Mouse (Mus musculus): Measurements from ENCODE around the gene Morn1.

Morn1 gene

DNA sequence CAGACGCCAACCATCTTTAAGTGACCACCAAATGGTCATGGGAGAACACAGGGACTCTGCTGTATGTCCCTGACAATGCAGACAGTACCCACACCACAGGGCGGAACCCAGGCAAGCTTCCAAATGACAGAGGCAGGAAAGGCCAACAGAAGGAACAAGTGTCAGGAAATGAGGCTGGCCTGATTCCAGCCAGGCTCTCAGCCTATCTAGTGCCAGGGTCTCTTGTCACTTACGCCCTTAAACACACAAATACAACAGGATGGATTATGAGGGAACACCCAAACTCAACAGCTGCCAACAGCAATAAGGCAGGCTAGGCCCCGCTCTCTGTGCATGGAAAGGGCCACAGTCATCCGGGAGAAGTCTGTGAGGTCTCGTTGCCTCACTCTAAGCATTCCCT is 78.2 kb downstream of the Morn1 start:
- peak; percentile 74 to 85 for DNase-seq

DNA sequence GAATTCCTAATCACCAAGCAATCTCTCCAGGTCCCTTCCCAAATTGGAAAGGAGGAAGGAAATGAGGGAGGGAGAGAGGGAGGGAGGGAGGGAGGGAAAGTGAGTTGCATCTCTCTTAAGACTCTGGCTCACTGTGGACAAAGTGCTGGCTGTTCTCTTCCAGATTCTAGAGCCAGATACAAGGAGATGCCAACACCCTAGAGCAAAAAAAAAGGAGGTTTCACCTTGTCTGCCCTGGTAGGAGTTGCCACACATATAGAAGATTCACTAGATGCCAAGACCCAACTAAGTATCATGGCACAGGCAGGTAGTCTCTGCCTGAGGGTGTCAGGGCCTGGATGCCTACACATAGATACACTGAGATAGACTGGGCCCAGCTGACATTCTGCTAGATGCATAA is 79.5 kb downstream of the Morn1 start:
- DNase-seq = no peak

DNA sequence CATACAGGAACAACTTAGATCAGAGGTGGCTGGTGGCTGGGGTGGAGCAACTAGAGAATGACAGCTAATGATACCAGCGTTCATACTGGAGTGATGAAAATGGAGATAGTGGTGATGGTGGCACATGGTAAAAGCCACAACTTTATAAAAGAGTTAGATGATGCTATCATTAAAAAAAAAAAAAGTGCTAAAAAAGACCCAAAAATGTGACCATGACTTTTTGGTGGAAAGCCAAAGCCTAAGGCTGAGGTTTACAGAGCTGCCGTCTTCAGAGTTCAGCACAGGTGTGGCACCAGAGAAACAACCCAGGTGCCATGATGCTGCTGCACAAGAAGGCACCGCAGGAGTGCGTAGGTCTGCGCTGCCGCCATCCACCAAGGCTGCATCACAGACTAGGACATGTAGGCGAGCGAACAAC is 82.5 kb downstream of the Morn1 start:
- DNase-seq = no peak

DNA sequence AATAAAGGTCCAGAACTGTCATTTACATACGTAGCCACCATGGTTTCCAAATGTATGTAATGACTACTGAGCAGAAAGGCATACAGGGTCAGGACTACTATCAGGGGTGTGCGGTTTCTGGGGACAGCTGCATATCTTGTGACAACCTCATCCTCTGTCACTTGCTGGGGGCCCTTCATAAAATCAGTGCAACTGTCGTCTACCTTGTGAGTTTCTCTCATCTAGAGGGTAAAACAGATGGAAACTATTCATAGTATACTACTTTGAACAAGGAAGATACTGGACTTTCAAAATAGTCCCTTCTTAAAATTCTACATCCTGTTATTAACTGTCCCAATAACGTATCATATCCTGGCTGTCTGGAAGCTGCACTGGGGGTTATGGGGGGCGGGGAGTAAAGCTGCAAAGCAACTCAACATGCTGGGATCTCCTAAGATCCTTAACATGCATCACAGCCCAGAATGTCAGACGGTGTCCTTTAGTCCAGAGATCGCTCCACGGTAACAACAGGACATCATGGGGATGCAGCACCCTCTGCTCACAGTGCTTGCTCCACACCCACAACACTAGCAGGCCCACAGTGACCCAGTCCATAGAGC is 84.3 kb downstream of the Morn1 start:
- DNase-seq = peak in 1 of 2 experiments; percentile 17

GRCm38 (mm10) chr4:155171961-155172533 is 85.7 kb downstream of the Morn1 start:
- peak in 1 of 2 experiments; percentile 54 for DNase-seq

DNA sequence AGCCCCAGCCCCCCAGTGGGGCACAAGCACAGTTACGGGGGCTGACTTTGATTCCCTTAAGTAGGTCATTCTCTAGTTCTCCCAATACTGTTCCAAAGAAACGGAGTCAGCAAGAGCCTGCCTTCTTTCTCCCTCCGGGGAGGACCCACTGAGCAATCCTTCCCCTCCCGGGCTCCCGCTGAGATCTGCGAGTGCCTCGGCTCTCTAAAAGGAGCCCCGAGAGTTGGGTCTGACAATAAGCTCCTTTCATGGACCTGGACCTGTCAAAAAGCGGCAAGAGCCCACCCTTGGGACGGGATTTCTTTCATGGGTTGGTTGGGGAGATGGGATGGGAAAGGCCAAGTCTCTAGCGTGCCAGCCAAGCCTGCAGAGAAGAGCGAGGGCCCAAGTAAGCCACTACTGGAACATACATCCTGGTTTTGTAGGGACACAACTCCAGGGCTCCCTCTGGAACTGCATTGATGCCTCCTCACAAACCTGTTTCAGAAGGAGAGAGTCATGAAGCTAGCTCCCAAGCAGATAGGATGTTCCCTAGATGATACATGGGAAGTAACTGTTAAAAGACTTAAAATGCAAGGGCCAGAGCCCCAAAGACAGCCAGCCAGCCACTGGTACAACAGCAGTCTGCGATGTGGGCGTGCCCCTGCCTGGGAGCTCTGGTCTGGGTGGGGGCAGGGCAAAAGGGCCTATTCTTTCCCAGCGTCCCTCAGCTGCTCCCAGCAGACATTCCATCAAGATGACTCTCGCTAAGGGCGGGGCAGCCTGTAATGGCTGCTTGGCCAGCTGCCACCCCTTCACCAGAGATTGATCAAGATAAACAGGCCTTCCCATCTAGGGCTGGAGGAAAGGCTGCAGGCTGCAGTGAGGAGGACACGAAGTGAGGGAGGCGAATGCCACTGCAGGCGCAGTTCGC is 86.8 kb downstream of the Morn1 start:
- DNase-seq = peak; percentile 67 to 80

- DNase-seq = peak in 1 of 2 experiments; percentile 29
Measured at GRCm38 (mm10) chr4:155173822-155174785, 87.7 kb downstream of the Morn1 start.

GRCm38 (mm10) chr4:155176210-155176609 is 89.8 kb downstream of the Morn1 start:
- peak in 1 of 2 experiments; percentile 64 for DNase-seq

DNA sequence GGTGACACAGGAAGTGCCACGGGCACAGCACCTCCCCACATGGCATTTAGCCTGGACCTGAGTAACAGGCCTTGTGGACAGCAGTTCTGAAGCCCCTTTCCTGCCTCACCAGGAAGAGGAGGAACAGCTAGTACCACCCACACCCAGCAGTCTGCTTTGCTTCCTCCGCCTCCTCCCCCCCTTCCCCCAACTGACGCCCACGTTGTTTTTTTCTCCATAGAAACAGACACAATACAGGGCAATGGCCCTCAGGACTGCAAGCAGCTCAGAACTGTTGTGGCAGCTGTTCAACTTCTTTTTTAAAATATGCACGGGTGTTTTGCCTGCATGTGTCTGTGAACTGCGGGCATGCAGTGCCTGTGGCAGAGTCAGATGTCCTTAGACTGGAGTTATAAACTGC is 91.9 kb downstream of the Morn1 start:
- peak in 1 of 2 experiments; percentile 41 for DNase-seq

GRCm38 (mm10) chr4:155178981-155179512 is 92.7 kb downstream of the Morn1 start:
- peak in 1 of 2 experiments; percentile 18 for DNase-seq

DNA sequence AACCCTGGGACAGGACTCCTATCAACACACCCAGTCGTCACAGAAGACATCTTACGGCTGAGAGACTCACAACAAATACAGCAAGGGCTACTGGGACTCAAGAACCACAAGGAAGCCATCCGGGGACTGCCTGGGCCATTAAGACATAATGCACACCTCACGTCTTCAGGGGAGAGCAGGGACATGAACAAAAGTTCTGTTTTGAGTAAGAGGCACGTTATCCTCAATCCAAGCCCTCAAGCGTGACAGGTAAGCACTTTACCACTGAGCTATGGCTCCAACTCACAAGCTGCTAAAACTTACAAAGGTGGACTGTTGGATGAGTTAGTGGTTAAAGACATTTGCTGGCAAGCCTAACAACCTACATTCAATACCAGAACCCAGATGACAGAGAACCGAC is 96.8 kb downstream of the Morn1 start:
- no peak for DNase-seq

GRCm38 (mm10) chr4:155184248-155185070 is 98.1 kb downstream of the Morn1 start:
- DNase-seq = peak in 1 of 2 experiments; percentile 38

- no peak for DNase-seq
Measured at GRCm38 (mm10) chr4:155185845-155186244, 99.5 kb downstream of the Morn1 start.

GRCm38 (mm10) chr4:155187192-155187674 is 100.9 kb downstream of the Morn1 start:
- DNase-seq = no peak

DNA sequence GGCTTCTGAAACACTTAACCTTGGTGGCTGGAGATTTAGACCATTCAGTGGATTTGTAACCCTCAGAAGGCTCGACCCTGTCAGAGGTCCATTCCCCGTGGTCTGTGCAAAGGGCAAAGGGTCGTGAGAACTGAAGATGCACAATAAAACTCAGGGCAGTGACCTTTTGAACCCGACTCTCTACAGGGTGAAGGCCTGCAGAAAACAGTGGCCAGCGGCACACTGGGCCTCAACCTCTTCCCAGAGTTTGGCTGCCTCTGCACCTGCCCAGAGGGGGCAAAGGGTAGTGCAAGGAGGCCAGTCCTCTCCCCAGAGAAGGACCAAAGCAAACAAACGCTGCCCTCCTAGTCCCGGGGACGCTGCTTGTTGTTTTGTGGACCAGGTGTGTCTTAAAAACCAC is 102.0 kb downstream of the Morn1 start:
- DNase-seq = no peak

DNA sequence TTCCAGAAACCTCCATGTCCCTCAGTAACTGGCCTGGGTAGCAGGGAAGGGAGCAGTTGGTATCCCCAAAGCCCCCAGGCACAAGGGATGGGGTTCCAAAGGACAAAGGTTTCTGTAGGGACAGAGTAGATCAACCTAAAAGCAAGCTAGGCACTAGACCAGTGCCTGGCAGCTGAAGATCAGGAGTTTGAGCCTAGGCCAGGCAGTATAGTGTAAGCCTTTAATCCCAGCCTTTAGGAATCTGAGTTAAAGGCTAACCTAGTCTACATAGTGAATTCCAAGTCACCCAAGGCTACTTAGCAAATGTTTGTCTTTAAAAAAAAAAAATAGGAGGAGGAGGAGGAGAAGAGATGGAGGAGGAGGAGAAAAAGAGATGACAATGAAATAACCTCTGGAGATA is 102.4 kb downstream of the Morn1 start:
- no peak for DNase-seq

DNA sequence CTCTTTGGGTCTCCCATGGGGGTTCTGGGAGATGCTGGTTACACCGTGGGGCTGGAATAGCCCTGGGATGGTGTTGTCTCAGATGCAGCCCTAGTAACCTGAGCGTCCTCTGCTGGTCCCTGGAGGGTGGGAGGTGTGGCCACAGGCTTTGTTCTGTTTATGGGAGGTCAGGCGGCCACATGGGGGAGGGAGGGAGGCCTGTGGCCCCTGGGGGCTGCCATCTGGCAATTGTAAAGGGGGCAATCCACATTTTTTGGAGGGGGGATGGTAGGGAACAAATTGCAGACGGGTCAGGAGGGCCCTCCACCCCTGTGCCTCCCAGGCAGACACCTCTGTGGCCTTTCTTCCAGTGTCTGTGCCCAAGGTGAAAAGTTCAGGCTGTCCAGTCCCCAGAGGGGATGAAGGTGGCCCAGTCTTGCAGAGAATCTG is 103.3 kb downstream of the Morn1 start:
- DNase-seq = peak in 1 of 2 experiments; percentile 57

GRCm38 (mm10) chr4:155190275-155190674 is 103.9 kb downstream of the Morn1 start:
- DNase-seq = peak in 1 of 2 experiments; percentile 24

Measured in cerebellum, postnatal 25 days (tissue).